Mouse (Mus musculus): Measurements from ENCODE around the gene Fbxl8.

Gene Fbxl8

GRCm38 (mm10) chr8:105303874-105304273 lies 39.4 kb downstream of the Fbxl8 start:
- DNase-seq (ENCODE audit: low spot score in 2 of 2): no peak

GRCm38 (mm10) chr8:105304325-105305210 lies 40.1 kb downstream of the Fbxl8 start:
- DNase-seq (ENCODE audit: low spot score in 2 of 2): no peak

GRCm38 (mm10) chr8:105305211-105306145 lies 41.0 kb downstream of the Fbxl8 start, which contains the start of gene Elmo3:
Gene Elmo3, plus strand, starts transcription at chr8:105305601.
- peak in 1 of 2 experiments; percentile 38 for DNase-seq (ENCODE audit: low spot score in 2 of 2)

- no peak for DNase-seq (ENCODE audit: low spot score in 2 of 2)
These were observed 41.8 kb downstream of the Fbxl8 start for GRCm38 (mm10) chr8:105306146-105306691.

- DNase-seq (ENCODE audit: low spot score in 2 of 2): no peak
These were observed 43.2 kb downstream of the Fbxl8 start for GRCm38 (mm10) chr8:105307670-105308069.

- no peak for DNase-seq (ENCODE audit: low spot score in 2 of 2)
These were observed 44.0 kb downstream of the Fbxl8 start for GRCm38 (mm10) chr8:105308428-105308827.

GRCm38 (mm10) chr8:105309142-105309847 lies 44.8 kb downstream of the Fbxl8 start:
- DNase-seq (ENCODE audit: low spot score in 2 of 2): no peak

- no peak for DNase-seq (ENCODE audit: low spot score in 2 of 2)
These were observed 45.7 kb downstream of the Fbxl8 start for GRCm38 (mm10) chr8:105310118-105310517.

GRCm38 (mm10) chr8:105311718-105312117 lies 47.3 kb downstream of the Fbxl8 start:
- no peak for DNase-seq (ENCODE audit: low spot score in 2 of 2)

- no peak for DNase-seq (ENCODE audit: low spot score in 2 of 2)
These were observed 48.5 kb downstream of the Fbxl8 start for GRCm38 (mm10) chr8:105312891-105313481.

GRCm38 (mm10) chr8:105313622-105314402 lies 49.4 kb downstream of the Fbxl8 start:
- DNase-seq (ENCODE audit: low spot score in 2 of 2): no peak

GRCm38 (mm10) chr8:105315073-105315769 lies 50.8 kb downstream of the Fbxl8 start:
- no peak for DNase-seq (ENCODE audit: low spot score in 2 of 2)

GRCm38 (mm10) chr8:105317941-105318340 lies 53.5 kb downstream of the Fbxl8 start:
- no peak for DNase-seq (ENCODE audit: low spot score in 2 of 2)

- no peak for DNase-seq (ENCODE audit: low spot score in 2 of 2)
These were observed 54.3 kb downstream of the Fbxl8 start for GRCm38 (mm10) chr8:105318662-105319190.
